Mouse (Mus musculus) monocyte, adult 59 days (primary cell): Measurements from ENCODE around the gene Dis3. TPM values are rescaled to one million over a fixed set of nuclear protein-coding genes. Genes with fewer than 3 reads are reported as not detected.

Experiments
- total RNA-seq, 2 experiments: library from RNA; stranded (reverse); gene quantifications; one replicate each; pipeline ENCODE4 v1.2.4; 2023

Dis3 gene
- 10 to 100 TPM in 1 of 2 experiments, 1 to 10 TPM in 1; 8.5 to 11.0 TPM for total RNA-seq

DNA sequence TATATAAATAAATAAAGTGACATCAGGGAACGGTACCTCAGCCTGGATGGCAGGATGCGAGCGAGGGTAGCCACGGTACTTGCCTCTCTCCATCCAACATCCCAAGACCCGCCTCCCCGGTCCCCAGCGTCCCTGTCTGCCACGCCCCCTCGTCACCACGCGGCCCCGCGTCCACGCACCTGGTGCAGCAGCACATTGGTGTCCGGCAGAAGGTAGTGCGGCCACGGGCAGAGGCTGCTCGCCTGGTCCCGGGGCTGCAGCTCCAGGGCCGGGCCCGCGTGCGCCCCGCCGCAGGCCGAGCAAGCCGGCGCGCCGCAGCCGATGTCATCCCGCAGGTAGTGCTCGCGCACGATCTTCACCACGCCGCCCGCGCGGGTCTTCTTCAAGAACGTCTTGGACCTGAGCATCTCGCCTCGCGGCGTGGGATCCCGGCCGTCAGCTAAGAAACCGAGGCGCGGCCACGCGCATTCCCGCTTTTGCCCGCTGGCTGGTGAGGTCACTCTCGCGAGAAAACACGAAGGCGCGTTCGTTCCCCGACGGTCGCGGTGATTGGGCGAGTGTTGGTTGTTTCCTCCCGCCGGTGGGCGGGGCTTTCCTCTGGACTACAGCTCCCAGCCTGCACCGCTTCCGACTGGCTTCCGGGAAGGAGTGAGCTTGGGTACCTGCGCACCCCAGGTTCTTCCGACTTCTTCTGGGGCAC lies at the start of gene Dis3, which contains the start of gene Pibf1:
TSS of gene Dis3 (minus strand) at position 504 of the 700 bp plus-strand sequence.
TSS of gene Pibf1 (plus strand) at position 158 of the 700 bp plus-strand sequence.

DNA sequence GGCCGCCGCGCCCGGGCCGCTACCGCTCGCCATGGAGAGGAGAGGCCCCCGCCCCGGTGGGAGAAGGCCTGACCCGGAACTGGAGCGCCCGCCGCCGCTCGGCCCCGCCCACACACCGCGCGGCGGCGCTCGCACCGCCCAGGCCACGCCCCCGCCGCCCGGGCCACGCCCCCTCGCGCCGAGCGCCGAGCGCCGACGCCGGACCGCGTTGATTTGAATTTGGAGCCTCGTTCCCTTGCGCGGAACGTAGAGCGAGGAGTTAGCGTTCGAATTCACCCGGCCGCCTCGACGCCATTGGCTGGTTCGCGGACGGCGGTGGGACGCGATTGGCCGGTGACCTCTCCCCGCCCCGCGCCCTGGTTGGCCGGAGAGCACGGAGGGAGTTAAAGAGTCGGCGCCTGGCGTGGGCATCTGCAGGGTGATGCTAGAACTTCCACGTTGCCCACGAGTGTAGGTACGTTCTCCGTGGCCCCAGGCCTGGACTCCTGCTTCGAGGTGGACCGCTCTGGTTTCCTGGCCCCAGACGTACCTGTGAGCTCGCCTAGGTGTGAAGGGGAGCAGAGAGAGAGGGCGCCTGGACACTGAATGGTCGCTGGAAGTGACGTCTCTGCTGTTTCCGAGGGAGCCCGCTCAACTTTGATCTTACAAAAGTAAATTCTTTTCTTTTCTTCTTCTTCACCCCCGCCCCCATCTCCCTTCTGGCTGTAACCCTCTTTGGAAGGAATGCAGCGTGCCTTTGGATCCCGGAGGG lies 53.4 kb downstream of the Dis3 start, which contains the start of the genes Mzt1 and Bora:
TSS of gene Mzt1 (minus strand) at position 104 of the 751 bp plus-strand sequence.
TSS of gene Bora (plus strand) at position 192 of the 751 bp plus-strand sequence.

Other genes with a start within 250 kb of the Dis3 start
- gene Rpl36a-ps1, start 105.5 kb downstream of the Dis3 start, total RNA-seq, result not detected
- 10 to 100 TPM; 16.9 to 17.9 TPM for gene Mzt1, start 53.6 kb downstream of the Dis3 start, total RNA-seq
- gene Bora, start 53.5 kb downstream of the Dis3 start, total RNA-seq, result 1 to 10 TPM; 5.4 to 7.3 TPM
- gene Pibf1, start 346 bp downstream of the Dis3 start, total RNA-seq, result 10 to 100 TPM; 14.1 to 15.6 TPM
- gene Klf5, start 198.9 kb upstream of the Dis3 start, total RNA-seq, result under 1 TPM in 1 of 2 experiments, not detected in 1; 0.58 TPM